Mouse (Mus musculus) hindbrain, embryonic 13.5 days (tissue): ENCODE data around the gene Izumo4. TPM values are rescaled to one million over a fixed set of nuclear protein-coding genes. Genes with fewer than 3 reads are reported as not detected.

ENCODE experiments used
- ATAC-seq: fragments of 200-750 bp; cut with Nextera tagmentation; 2 replicates; pipeline ENCODE4 v1.8.0; 2017; ENCODE audit warnings: moderate TSS enrichment; ENCODE audit not compliant: low FRiP score
- H3K27ac ChIP-seq: fragments of 300-500 bp; sonication (generic); 2 replicates; pipeline ENCODE4 v1.5.1; 2015; ENCODE audit warnings: inconsistent platforms, mild to moderate bottlenecking, moderate library complexity
- H3K27me3 ChIP-seq: fragments of 300-500 bp; sonication (generic); 2 replicates; pipeline ENCODE4 v1.6.1; 2015; ENCODE audit warnings: mild to moderate bottlenecking, inconsistent platforms
- H3K36me3 ChIP-seq: fragments of 300-500 bp; sonication (generic); 2 replicates; pipeline ENCODE4 v1.6.1; 2015; ENCODE audit warnings: mild to moderate bottlenecking, inconsistent platforms
- H3K4me1 ChIP-seq: fragments of 300-500 bp; sonication (generic); replicated peaks from 2 replicates; pipeline ENCODE4 v1.6.1; 2015; ENCODE audit warnings: inconsistent platforms
- H3K4me2 ChIP-seq: fragments of 300-500 bp; sonication (generic); 2 replicates; pipeline ENCODE4 v1.6.1; 2015; ENCODE audit warnings: inconsistent platforms, mild to moderate bottlenecking, moderate library complexity
- H3K4me3 ChIP-seq: fragments of 300-500 bp; sonication (generic); 2 replicates; pipeline ENCODE4 v1.5.1; 2015; ENCODE audit warnings: mild to moderate bottlenecking, inconsistent platforms
- H3K9ac ChIP-seq: fragments of 300-500 bp; sonication (generic); 2 replicates; pipeline ENCODE4 v1.6.1; 2015; ENCODE audit warnings: mild to moderate bottlenecking, inconsistent platforms
- H3K9me3 ChIP-seq: fragments of 300-500 bp; sonication (generic); 2 replicates; pipeline ENCODE4 v1.6.1; 2016; ENCODE audit warnings: inconsistent platforms
- WGBS: fragments of 180-500 bp; shearing (Covaris S2); methylation state at CpG from one replicate; pipeline ENCODE4 v1.1.7; 2015; 5-methylcytosine and 5-hydroxymethylcytosine counted together
- polyA plus RNA-seq: library from polyadenylated mRNA; unstranded; fragments of >200 nt; fragmentation: Nextera tagmentation; extraction: Ambion mirVana; gene quantifications from 2 replicates; pipeline ENCODE4 v1.2.1, GENCODE M21; 2015

Izumo4 gene
- polyA plus RNA-seq, 1 experiment from 2014 or later: 36.4 TPM

GRCm38 (mm10) chr10:80680260-80680696 is 21.7 kb upstream of the Izumo4 start:
- WGBS: 89% methylated on average over 2 of the region's 2 CpGs

GRCm38 (mm10) chr10:80682003-80682402 is 20.0 kb upstream of the Izumo4 start:
- no peak overlapping the region for H3K27ac ChIP-seq
- no peaks in the 10 kb centered on the region for H3K27me3 ChIP-seq
- no peaks in the 10 kb centered on the region for H3K9me3 ChIP-seq
- no peak overlapping the region for H3K4me2 ChIP-seq
- H3K4me3 ChIP-seq: no peak overlapping the region
- no peak overlapping the region for H3K9ac ChIP-seq
- 98% methylated on average over 6 of the region's 6 CpGs for WGBS
- H3K36me3 ChIP-seq: peaks cover 40% of the 10 kb centered on the region
- H3K4me1 ChIP-seq: peaks cover 30% of the 10 kb centered on the region
- no peak for ATAC-seq

More at GRCm38 (mm10) chr10:80680260-80680696, 21.7 kb upstream of the Izumo4 start:
- 0 out of 2 replicates have a peak overlapping the region, but pooled peaks have one; percentile 13 for H3K9ac ChIP-seq
- H3K27ac ChIP-seq: no peak overlapping the region
- H3K9me3 ChIP-seq: no peaks in the 10 kb centered on the region
- H3K4me1 ChIP-seq: peaks cover 35% of the 10 kb centered on the region
- H3K36me3 ChIP-seq: peaks cover 23% of the 10 kb centered on the region
- H3K27me3 ChIP-seq: no peaks in the 10 kb centered on the region
- ATAC-seq: no peak
- no peak overlapping the region for H3K4me2 ChIP-seq
- no peak overlapping the region for H3K4me3 ChIP-seq

- H3K4me3 ChIP-seq: no peak overlapping the region
- H3K27me3 ChIP-seq: no peaks in the 10 kb centered on the region
- H3K36me3 ChIP-seq: peaks cover 56% of the 10 kb centered on the region
- no peak for ATAC-seq
- H3K9me3 ChIP-seq: no peaks in the 10 kb centered on the region
- H3K4me2 ChIP-seq: no peak overlapping the region
- peaks cover 13% of the 10 kb centered on the region for H3K4me1 ChIP-seq
- H3K9ac ChIP-seq: no peak overlapping the region
- WGBS: 100% methylated on average over 1 of the region's 1 CpGs
- no peak overlapping the region for H3K27ac ChIP-seq
Measured at GRCm38 (mm10) chr10:80683647-80684046, 18.3 kb upstream of the Izumo4 start.

GRCm38 (mm10) chr10:80684214-80684613 is 17.8 kb upstream of the Izumo4 start:
- no peaks in the 10 kb centered on the region for H3K9me3 ChIP-seq
- no peaks in the 10 kb centered on the region for H3K27me3 ChIP-seq
- no peak overlapping the region for H3K9ac ChIP-seq
- no peak overlapping the region for H3K4me3 ChIP-seq
- no peak overlapping the region for H3K4me2 ChIP-seq
- ATAC-seq: no peak
- H3K27ac ChIP-seq: no peak overlapping the region
- H3K4me1 ChIP-seq: peaks cover 8% of the 10 kb centered on the region
- peaks cover 61% of the 10 kb centered on the region for H3K36me3 ChIP-seq
- WGBS: 57% methylated on average over 6 of the region's 6 CpGs

- no peak overlapping the region for H3K4me2 ChIP-seq
- no peak overlapping the region for H3K9ac ChIP-seq
- no peak overlapping the region for H3K4me3 ChIP-seq
- H3K27me3 ChIP-seq: no peaks in the 10 kb centered on the region
- peaks cover under 1% of the 10 kb centered on the region; the same call in 1 of the 2 replicates for H3K4me1 ChIP-seq
- ATAC-seq: no peak
- no peak overlapping the region for H3K27ac ChIP-seq
- H3K9me3 ChIP-seq: no peaks in the 10 kb centered on the region
- 91% methylated on average over 4 of the region's 4 CpGs for WGBS
- H3K36me3 ChIP-seq: peaks cover 69% of the 10 kb centered on the region
Measured at GRCm38 (mm10) chr10:80684984-80685383, 17.0 kb upstream of the Izumo4 start.

- Histone ChIP-seq H3K4me2 (no peak overlapping the region), H3K9me3 (no peaks in the 10 kb centered on the region), H3K4me1 (no peaks in the 10 kb centered on the region), H3K27me3 (no peaks in the 10 kb centered on the region), H3K4me3 (no peak overlapping the region), H3K27ac (no peak overlapping the region), H3K36me3 (peaks cover 85% of the 10 kb centered on the region), H3K9ac (no peak overlapping the region)
- WGBS: 98% methylated on average over 3 of the region's 3 CpGs
- ATAC-seq: no peak
Measured at GRCm38 (mm10) chr10:80686617-80687016, 15.4 kb upstream of the Izumo4 start.

GRCm38 (mm10) chr10:80687850-80688249 is 14.1 kb upstream of the Izumo4 start:
- Histone ChIP-seq H3K4me3 (no peak overlapping the region), H3K27ac (no peak overlapping the region), H3K4me1 (no peaks in the 10 kb centered on the region), H3K4me2 (no peak overlapping the region), H3K36me3 (peaks cover 90% of the 10 kb centered on the region), H3K27me3 (no peaks in the 10 kb centered on the region), H3K9ac (no peak overlapping the region), H3K9me3 (no peaks in the 10 kb centered on the region)
- ATAC-seq: no peak
- 42% methylated on average over 5 of the region's 5 CpGs for WGBS

- H3K36me3 ChIP-seq: peaks cover 66% of the 10 kb centered on the region
- H3K4me1 ChIP-seq: peaks cover 12% of the 10 kb centered on the region; the same call in 1 of the 2 replicates
- no peak for ATAC-seq
- H3K27me3 ChIP-seq: no peaks in the 10 kb centered on the region
- H3K4me3 ChIP-seq: no peak overlapping the region
- H3K4me2 ChIP-seq: no peak overlapping the region
- H3K9ac ChIP-seq: peak overlapping the region; percentile 24; the same call in 1 of the 2 replicates
- 80% methylated on average over 14 of the region's 14 CpGs for WGBS
- no peaks in the 10 kb centered on the region for H3K9me3 ChIP-seq
- no peak overlapping the region for H3K27ac ChIP-seq
Measured at GRCm38 (mm10) chr10:80692249-80693165, 9.5 kb upstream of the Izumo4 start.

GRCm38 (mm10) chr10:80693401-80694045 is 8.5 kb upstream of the Izumo4 start:
- Histone ChIP-seq H3K36me3 (peaks cover 64% of the 10 kb centered on the region), H3K27ac (no peak overlapping the region)

GRCm38 (mm10) chr10:80694159-80694938 is 7.6 kb upstream of the Izumo4 start:
- peaks cover 19% of the 10 kb centered on the region; the same call in 1 of the 2 replicates for H3K4me1 ChIP-seq
- ATAC-seq: no peak
- no peak overlapping the region; the same call in 1 of the 2 replicates for H3K9ac ChIP-seq
- H3K9me3 ChIP-seq: no peaks in the 10 kb centered on the region
- H3K4me3 ChIP-seq: no peak overlapping the region
- peaks cover 57% of the 10 kb centered on the region for H3K36me3 ChIP-seq
- H3K27me3 ChIP-seq: no peaks in the 10 kb centered on the region
- H3K27ac ChIP-seq: no peak overlapping the region
- 90% methylated on average over 13 of the region's 13 CpGs for WGBS
- no peak overlapping the region for H3K4me2 ChIP-seq

More at GRCm38 (mm10) chr10:80693401-80694045, 8.5 kb upstream of the Izumo4 start:
- ATAC-seq: no peak
- Histone ChIP-seq H3K9me3 (no peaks in the 10 kb centered on the region), H3K4me1 (peaks cover 19% of the 10 kb centered on the region; the same call in 1 of the 2 replicates), H3K27me3 (no peaks in the 10 kb centered on the region), H3K9ac (no peak overlapping the region), H3K4me2 (no peak overlapping the region), H3K4me3 (no peak overlapping the region)
- WGBS: 90% methylated on average over 12 of the region's 12 CpGs

- no peak overlapping the region for H3K4me2 ChIP-seq
- H3K27ac ChIP-seq: no peak overlapping the region
- H3K36me3 ChIP-seq: peaks cover 49% of the 10 kb centered on the region
- H3K9ac ChIP-seq: no peak overlapping the region
- WGBS: 97% methylated on average over 2 of the region's 2 CpGs
- peaks cover 25% of the 10 kb centered on the region for H3K4me1 ChIP-seq
- no peaks in the 10 kb centered on the region for H3K27me3 ChIP-seq
- H3K4me3 ChIP-seq: no peak overlapping the region
- no peaks in the 10 kb centered on the region for H3K9me3 ChIP-seq
- no peak for ATAC-seq
Measured at GRCm38 (mm10) chr10:80695186-80695585, 6.8 kb upstream of the Izumo4 start.
